22 mouse cellular contexts compared by ENCODE assay signal in the genomic region with DNA sequence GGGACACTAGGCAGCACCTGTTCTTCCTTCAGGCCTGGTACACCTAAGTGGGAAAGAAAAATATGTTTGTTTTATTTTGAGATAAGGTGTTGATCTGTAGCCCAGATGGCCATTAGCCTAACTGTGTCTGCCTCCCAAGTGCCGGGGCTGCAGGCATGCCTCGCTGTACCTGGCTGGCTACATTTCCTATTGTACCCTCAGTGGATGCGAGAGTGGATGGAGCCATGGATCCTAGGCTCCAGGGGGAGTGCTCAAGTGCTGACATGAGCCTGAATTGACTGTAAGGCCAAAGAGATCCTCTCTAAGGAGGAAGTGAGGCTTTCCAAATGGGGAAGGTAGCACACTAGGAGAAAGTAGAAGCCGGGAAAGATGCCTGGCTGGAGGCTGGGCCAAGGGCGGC. TPM values are rescaled to one million over a fixed set of nuclear protein-coding genes. Genes with fewer than 3 reads are reported as not detected.
DNase-seq lines count a peak whose midpoint lies in the region; ATAC-seq and TF ChIP-seq lines count a peak whose summit lies in the region.
"Had no signal": no experiment of that assay in that cellular context is flagged by ENCODE, and none has a peak within 500 bp of the region (broad histone marks: within the 10 kb centered on the region; RNA-seq: fewer than 3 reads in every experiment).

No protein-coding gene starts in this region.

- TF ChIP-seq CTCF in hindbrain, postnatal 0 days (IDR thresholded peaks at IDR 0.05; ENCODE audit: low read depth), result no peak

- H3K4me1 ChIP-seq in embryonic facial prominence, embryonic 13.5 days, result peaks cover 55% of the 10 kb centered on the region
- peaks cover 67% of the 10 kb centered on the region for H3K4me1 ChIP-seq in embryonic facial prominence, embryonic 10.5 days
- H3K4me1 ChIP-seq in hindbrain, embryonic 10.5 days (replicated peaks), result peaks cover 60% of the 10 kb centered on the region
- H3K4me1 ChIP-seq in hindbrain, postnatal 0 days (ENCODE audit: insufficient read depth, low read length), result peaks cover 23% of the 10 kb centered on the region
- peaks cover 41% of the 10 kb centered on the region for H3K4me1 ChIP-seq in midbrain, embryonic 13.5 days (replicated peaks)
- peaks cover 21% of the 10 kb centered on the region for H3K4me1 ChIP-seq in midbrain, embryonic 16.5 days (ENCODE audit: control insufficient read depth, insufficient read depth, low read length)

- H3K9me3 ChIP-seq in embryonic facial prominence, embryonic 13.5 days, result no peaks in the 10 kb centered on the region
- no peaks in the 10 kb centered on the region for H3K9me3 ChIP-seq in embryonic facial prominence, embryonic 10.5 days
- no peaks in the 10 kb centered on the region for H3K9me3 ChIP-seq in hindbrain, embryonic 10.5 days
- H3K9me3 ChIP-seq in hindbrain, postnatal 0 days (ENCODE audit: low read length), result no peaks in the 10 kb centered on the region
- no peaks in the 10 kb centered on the region for H3K9me3 ChIP-seq in midbrain, embryonic 13.5 days
- no peaks in the 10 kb centered on the region for H3K9me3 ChIP-seq in midbrain, embryonic 16.5 days (replicated peaks; ENCODE audit: control insufficient read depth, low read length, poor library complexity, severe bottlenecking)
- H3K9me3 ChIP-seq: forebrain, embryonic 15.5 days; G1E; heart, embryonic 10.5 days; heart, embryonic 15.5 days had no signal

- H3K36me3 ChIP-seq in embryonic facial prominence, embryonic 13.5 days, result peaks cover 21% of the 10 kb centered on the region
- H3K36me3 ChIP-seq in embryonic facial prominence, embryonic 10.5 days (replicated peaks), result peaks cover 23% of the 10 kb centered on the region
- H3K36me3 ChIP-seq in hindbrain, embryonic 10.5 days, result peaks cover 24% of the 10 kb centered on the region
- no peaks in the 10 kb centered on the region; the same call in 1 of the 2 replicates for H3K36me3 ChIP-seq in hindbrain, postnatal 0 days (ENCODE audit: insufficient read depth, low read length)
- H3K36me3 ChIP-seq in midbrain, embryonic 13.5 days, result peaks cover 21% of the 10 kb centered on the region
- H3K36me3 ChIP-seq in midbrain, embryonic 16.5 days (ENCODE audit: control insufficient read depth, insufficient read depth, low read length), result peaks cover 15% of the 10 kb centered on the region; the same call in 1 of the 2 replicates

- H3K27me3 ChIP-seq in embryonic facial prominence, embryonic 13.5 days, result 0 out of 2 replicates have a peak, but pooled peaks cover 7% of the 10 kb centered on the region
- H3K27me3 ChIP-seq in embryonic facial prominence, embryonic 10.5 days (replicated peaks; ENCODE audit: low read depth, poor library complexity, severe bottlenecking), result peaks cover 57% of the 10 kb centered on the region
- peaks cover 57% of the 10 kb centered on the region for H3K27me3 ChIP-seq in hindbrain, embryonic 10.5 days (ENCODE audit: insufficient read depth, poor library complexity, severe bottlenecking)
- H3K27me3 ChIP-seq in hindbrain, postnatal 0 days (ENCODE audit: insufficient read depth, low read length), result 0 out of 2 replicates have a peak, but pooled peaks cover 7% of the 10 kb centered on the region
- H3K27me3 ChIP-seq in midbrain, embryonic 13.5 days, result peaks cover 56% of the 10 kb centered on the region
- H3K27me3 ChIP-seq in midbrain, embryonic 16.5 days (ENCODE audit: control insufficient read depth, insufficient read depth, low read depth, low read length), result peaks cover 31% of the 10 kb centered on the region

- H3K9ac ChIP-seq in embryonic facial prominence, embryonic 13.5 days, result no peak overlapping the region
- H3K9ac ChIP-seq in hindbrain, postnatal 0 days (replicated peaks; ENCODE audit: low read length), result no peak overlapping the region
- H3K9ac ChIP-seq in midbrain, embryonic 13.5 days (replicated peaks), result peak overlapping the region; percentile 54
- no peak overlapping the region for H3K9ac ChIP-seq in midbrain, embryonic 16.5 days (ENCODE audit: low read depth, low read length)
- H3K9ac ChIP-seq: forebrain, embryonic 15.5 days; heart, embryonic 15.5 days had no signal

- H3K4me3 ChIP-seq in embryonic facial prominence, embryonic 13.5 days, result no peak overlapping the region
- no peak overlapping the region for H3K4me3 ChIP-seq in embryonic facial prominence, embryonic 10.5 days
- H3K4me3 ChIP-seq in hindbrain, embryonic 10.5 days, result peak overlapping the region; percentile 42; the same call in 1 of the 2 replicates
- no peak overlapping the region for H3K4me3 ChIP-seq in hindbrain, postnatal 0 days (ENCODE audit: low read length)
- H3K4me3 ChIP-seq in midbrain, embryonic 13.5 days (replicated peaks), result no peak overlapping the region
- H3K4me3 ChIP-seq in midbrain, embryonic 16.5 days (ENCODE audit: low read depth, low read length), result no peak overlapping the region

- DNase-seq in embryonic facial prominence, embryonic 10.5 days (ENCODE audit: low spot score), result no peak
- DNase-seq in hindbrain, embryonic 10.5 days (ENCODE audit: low spot score), result no peak
- DNase-seq in hindbrain, postnatal 0 days (ENCODE audit: low spot score), result no peak
- DNase-seq in frontal cortex, postnatal 25 days (ENCODE audit: low spot score in 2 of 2), result no peak
- DNase-seq: adrenal gland, postnatal 10 days; B cell, adult 2 months; cerebellum, adult 11-12 months; cerebellum, adult 9-10 months; cerebellum, postnatal 25 days; gastrocnemius, postnatal 10 days; heart, postnatal 14 days had no signal

- no peak for ATAC-seq in embryonic facial prominence, embryonic 13.5 days (ENCODE audit: insufficient number of reproducible peaks, insufficient read depth, low FRiP score, low TSS enrichment, low read depth)
- no peak for ATAC-seq in hindbrain, postnatal 0 days
- ATAC-seq in midbrain, embryonic 13.5 days, result no peak
- ATAC-seq in midbrain, embryonic 16.5 days, result no peak
- ATAC-seq: CD4-positive, CD25-positive, alpha-beta regulatory T cell, adult 4 months had no signal

- H3K27ac ChIP-seq in embryonic facial prominence, embryonic 13.5 days, result no peak overlapping the region
- no peak overlapping the region for H3K27ac ChIP-seq in embryonic facial prominence, embryonic 10.5 days (replicated peaks)
- no peak overlapping the region for H3K27ac ChIP-seq in hindbrain, embryonic 10.5 days
- no peak overlapping the region for H3K27ac ChIP-seq in hindbrain, postnatal 0 days
- H3K27ac ChIP-seq in midbrain, embryonic 13.5 days, result no peak overlapping the region
- no peak overlapping the region for H3K27ac ChIP-seq in midbrain, embryonic 16.5 days (ENCODE audit: low read length)
- H3K27ac ChIP-seq: forebrain, embryonic 15.5 days; heart, embryonic 10.5 days; heart, embryonic 15.5 days; hindbrain, embryonic 14.5 days had no signal

- 78% methylated on average over 5 of the region's 5 CpGs for WGBS in embryonic facial prominence, embryonic 13.5 days
- WGBS in embryonic facial prominence, embryonic 10.5 days, result 76% methylated on average over 5 of the region's 5 CpGs
- WGBS in hindbrain, embryonic 10.5 days, result 78% methylated on average over 5 of the region's 5 CpGs
- WGBS in hindbrain, postnatal 0 days, result 83% methylated on average over 5 of the region's 5 CpGs
- 80% methylated on average over 5 of the region's 5 CpGs for whole genome bisulfite sequencing in midbrain, embryonic 13.5 days
- WGBS in midbrain, embryonic 16.5 days, result 82% methylated on average over 5 of the region's 5 CpGs

- peak overlapping the region; percentile 56; the same call in 1 of the 2 replicates for H3K4me2 ChIP-seq in embryonic facial prominence, embryonic 13.5 days
- no peak overlapping the region for H3K4me2 ChIP-seq in hindbrain, postnatal 0 days (ENCODE audit: low read depth, low read length)
- H3K4me2 ChIP-seq in midbrain, embryonic 13.5 days (replicated peaks), result peak overlapping the region; percentile 53; the same call in 1 of the 2 replicates
- no peak overlapping the region for H3K4me2 ChIP-seq in midbrain, embryonic 16.5 days (ENCODE audit: low read length)

RNA-seq across cellular contexts. Expression of a gene that starts 0.9 kb away (rescaled TPM):
- polyA plus RNA-seq in embryonic facial prominence, embryonic 13.5 days (2015; fragmentation: Nextera tagmentation; extraction: Ambion mirVana), result 2.1 and 2.2 TPM in 2 replicates
- 0.97 and 1.2 TPM in 2 replicates for polyA plus RNA-seq in embryonic facial prominence, embryonic 10.5 days (2016; fragmentation: Nextera tagmentation; extraction: Ambion mirVana)
- 2.6 and 4.7 TPM in 2 replicates for polyA plus RNA-seq in hindbrain, embryonic 10.5 days (2016; fragmentation: Nextera tagmentation; extraction: Ambion mirVana)
- 1.8 and 10.9 TPM in 2 replicates for total RNA-seq in hindbrain, postnatal 0 days (2014; rRNA removed)
- polyA plus RNA-seq in hindbrain, postnatal 0 days (2015; fragmentation: Nextera tagmentation; extraction: Ambion mirVana), result 3.5 and 3.7 TPM in 2 replicates
- polyA plus RNA-seq in midbrain, embryonic 13.5 days (2015; fragmentation: Nextera tagmentation; extraction: Ambion mirVana), result 1.1 and 1.5 TPM in 2 replicates
- polyA plus RNA-seq in midbrain, embryonic 16.5 days (2015; fragmentation: Nextera tagmentation; extraction: Ambion mirVana), result 3.5 and 6.1 TPM in 2 replicates
- total RNA-seq: adrenal gland, postnatal 10 days; gastrocnemius, postnatal 4 days; heart, postnatal 14 days; hematopoietic stem cell, adult 5-6 weeks had no signal
- polyA plus RNA-seq: heart, embryonic 10.5 days had no signal

RNA-seq across cellular contexts. Expression of a gene that starts 3.4 kb away (rescaled TPM):
- 65.2 and 68.5 TPM in 2 replicates for polyA plus RNA-seq in embryonic facial prominence, embryonic 13.5 days (2015; fragmentation: Nextera tagmentation; extraction: Ambion mirVana)
- polyA plus RNA-seq in embryonic facial prominence, embryonic 10.5 days (2016; fragmentation: Nextera tagmentation; extraction: Ambion mirVana), result 45.3 and 46.5 TPM in 2 replicates
- polyA plus RNA-seq in hindbrain, embryonic 10.5 days (2016; fragmentation: Nextera tagmentation; extraction: Ambion mirVana), result 46.4 and 48.3 TPM in 2 replicates
- 17.6 and 20.2 TPM in 2 replicates for total RNA-seq in hindbrain, postnatal 0 days (2014; rRNA removed)
- polyA plus RNA-seq in hindbrain, postnatal 0 days (2015; fragmentation: Nextera tagmentation; extraction: Ambion mirVana), result 30.3 and 31.0 TPM in 2 replicates
- polyA plus RNA-seq in midbrain, embryonic 13.5 days (2015; fragmentation: Nextera tagmentation; extraction: Ambion mirVana), result 38.6 and 39.5 TPM in 2 replicates
- polyA plus RNA-seq in midbrain, embryonic 16.5 days (2015; fragmentation: Nextera tagmentation; extraction: Ambion mirVana), result 45.3 and 49.4 TPM in 2 replicates

RNA-seq across cellular contexts. Expression of a gene that starts 5.9 kb away (rescaled TPM):
- polyA plus RNA-seq in embryonic facial prominence, embryonic 13.5 days (2015; fragmentation: Nextera tagmentation; extraction: Ambion mirVana), result 44.3 and 47.2 TPM in 2 replicates
- polyA plus RNA-seq in embryonic facial prominence, embryonic 10.5 days (2016; fragmentation: Nextera tagmentation; extraction: Ambion mirVana), result 35.2 and 39.4 TPM in 2 replicates
- polyA plus RNA-seq in hindbrain, embryonic 10.5 days (2016; fragmentation: Nextera tagmentation; extraction: Ambion mirVana), result 39.2 and 45.7 TPM in 2 replicates
- total RNA-seq in hindbrain, postnatal 0 days (2014; rRNA removed), result 58.6 and 70.5 TPM in 2 replicates
- polyA plus RNA-seq in hindbrain, postnatal 0 days (2015; fragmentation: Nextera tagmentation; extraction: Ambion mirVana), result 53.0 and 54.6 TPM in 2 replicates
- 67.7 and 70.8 TPM in 2 replicates for polyA plus RNA-seq in midbrain, embryonic 13.5 days (2015; fragmentation: Nextera tagmentation; extraction: Ambion mirVana)
- polyA plus RNA-seq in midbrain, embryonic 16.5 days (2015; fragmentation: Nextera tagmentation; extraction: Ambion mirVana), result 76.2 and 82.2 TPM in 2 replicates

RNA-seq across cellular contexts. Expression of a gene that starts 6.0 kb away (rescaled TPM):
- 21.8 and 26.1 TPM in 2 replicates for polyA plus RNA-seq in embryonic facial prominence, embryonic 13.5 days (2015; fragmentation: Nextera tagmentation; extraction: Ambion mirVana)
- 16.4 and 16.7 TPM in 2 replicates for polyA plus RNA-seq in embryonic facial prominence, embryonic 10.5 days (2016; fragmentation: Nextera tagmentation; extraction: Ambion mirVana)
- polyA plus RNA-seq in hindbrain, embryonic 10.5 days (2016; fragmentation: Nextera tagmentation; extraction: Ambion mirVana), result 25.1 and 25.9 TPM in 2 replicates
- total RNA-seq in hindbrain, postnatal 0 days (2014; rRNA removed), result 56.5 and 69.3 TPM in 2 replicates
- polyA plus RNA-seq in hindbrain, postnatal 0 days (2015; fragmentation: Nextera tagmentation; extraction: Ambion mirVana), result 52.9 and 53.5 TPM in 2 replicates
- polyA plus RNA-seq in midbrain, embryonic 13.5 days (2015; fragmentation: Nextera tagmentation; extraction: Ambion mirVana), result 28.3 and 29.1 TPM in 2 replicates
- polyA plus RNA-seq in midbrain, embryonic 16.5 days (2015; fragmentation: Nextera tagmentation; extraction: Ambion mirVana), result 44.4 and 50.7 TPM in 2 replicates

RNA-seq across cellular contexts. Expression of a gene that starts 14.2 kb away (rescaled TPM):
- 46.2 and 46.9 TPM in 2 replicates for polyA plus RNA-seq in embryonic facial prominence, embryonic 13.5 days (2015; fragmentation: Nextera tagmentation; extraction: Ambion mirVana)
- 37.9 and 39.3 TPM in 2 replicates for polyA plus RNA-seq in embryonic facial prominence, embryonic 10.5 days (2016; fragmentation: Nextera tagmentation; extraction: Ambion mirVana)
- polyA plus RNA-seq in hindbrain, embryonic 10.5 days (2016; fragmentation: Nextera tagmentation; extraction: Ambion mirVana), result 36.5 and 44.8 TPM in 2 replicates
- 72.6 and 78.4 TPM in 2 replicates for total RNA-seq in hindbrain, postnatal 0 days (2014; rRNA removed)
- polyA plus RNA-seq in hindbrain, postnatal 0 days (2015; fragmentation: Nextera tagmentation; extraction: Ambion mirVana), result 51.6 and 52.3 TPM in 2 replicates
- 38.6 and 41.3 TPM in 2 replicates for polyA plus RNA-seq in midbrain, embryonic 13.5 days (2015; fragmentation: Nextera tagmentation; extraction: Ambion mirVana)
- polyA plus RNA-seq in midbrain, embryonic 16.5 days (2015; fragmentation: Nextera tagmentation; extraction: Ambion mirVana), result 45.2 and 47.2 TPM in 2 replicates

Comparison
In these comparisons a context has a peak if more than half of its experiments do, and no peak if none do; other contexts are left out.
1. H3K4me2 ChIP-seq: peak in embryonic facial prominence, embryonic 13.5 days (single experiment) and midbrain, embryonic 13.5 days (single experiment); none in hindbrain, postnatal 0 days (single experiment) and midbrain, embryonic 16.5 days (single experiment).